Mouse (Mus musculus) c-Kit-positive CD71-negative TER-119-negative erythroid progenitor cells, embryonic 14.5 days (primary cell): ENCODE measurements around the gene Dll4.

Experiments
- DNase-seq: peaks from one replicate; pipeline ENCODE4 v3.0.0-alpha.2; 2013; ENCODE audit warnings: low read depth

The Dll4 gene

GRCm38 (mm10) chr2:119325568-119326143, at the start of gene Dll4:
Gene Dll4, plus strand, starts transcription at chr2:119325784.
- no peak for DNase-seq

GRCm38 (mm10) chr2:119276926-119277325, 48.7 kb upstream of the Dll4 start:
- no peak for DNase-seq

GRCm38 (mm10) chr2:119277810-119278209, 47.8 kb upstream of the Dll4 start:
- DNase-seq, result no peak

- DNase-seq, result no peak
These were observed 43.6 kb upstream of the Dll4 start for GRCm38 (mm10) chr2:119281899-119282565.

- DNase-seq, result no peak
These were observed 38.2 kb upstream of the Dll4 start for GRCm38 (mm10) chr2:119287372-119287771.

GRCm38 (mm10) chr2:119288270-119288882, 37.2 kb upstream of the Dll4 start, which contains the start of gene Vps18:
Gene Vps18, plus strand, starts transcription at chr2:119288740.
- DNase-seq, result peak; percentile 97

GRCm38 (mm10) chr2:119289014-119289416, 36.6 kb upstream of the Dll4 start:
- no peak for DNase-seq

- no peak for DNase-seq
These were observed 33.3 kb upstream of the Dll4 start for GRCm38 (mm10) chr2:119292281-119292680.

GRCm38 (mm10) chr2:119292852-119293251, 32.7 kb upstream of the Dll4 start:
- no peak for DNase-seq

- no peak for DNase-seq
These were observed 32.3 kb upstream of the Dll4 start for GRCm38 (mm10) chr2:119293311-119293710.

GRCm38 (mm10) chr2:119293776-119294390, 31.7 kb upstream of the Dll4 start:
- DNase-seq, result no peak

GRCm38 (mm10) chr2:119294411-119294810, 31.2 kb upstream of the Dll4 start:
- no peak for DNase-seq

- DNase-seq, result no peak
These were observed 28.8 kb upstream of the Dll4 start for GRCm38 (mm10) chr2:119296756-119297155.

- DNase-seq, result no peak
These were observed 28.1 kb upstream of the Dll4 start for GRCm38 (mm10) chr2:119297506-119297905.

GRCm38 (mm10) chr2:119298330-119298729, 27.3 kb upstream of the Dll4 start:
- no peak for DNase-seq

- no peak for DNase-seq
These were observed 26.7 kb upstream of the Dll4 start for GRCm38 (mm10) chr2:119298839-119299238.

GRCm38 (mm10) chr2:119299981-119300818, 25.4 kb upstream of the Dll4 start:
- DNase-seq, result peak; percentile 97

GRCm38 (mm10) chr2:119300819-119301493, 24.6 kb upstream of the Dll4 start:
- DNase-seq, result no peak

- DNase-seq, result no peak
These were observed 22.7 kb upstream of the Dll4 start for GRCm38 (mm10) chr2:119302876-119303275.

GRCm38 (mm10) chr2:119304391-119304790, 21.2 kb upstream of the Dll4 start:
- no peak for DNase-seq

- DNase-seq, result no peak
These were observed 20.8 kb upstream of the Dll4 start for GRCm38 (mm10) chr2:119304798-119305208.
